Mouse (Mus musculus) bone marrow macrophage, adult 2 months (primary cell): ENCODE results near the gene Fstl5.

ENCODE experiments used
- CTCF ChIP-seq: IDR thresholded peaks from 2 replicates; pipeline ENCODE4 v1.5.1; 2012; ENCODE audit warnings: low read depth, mild to moderate bottlenecking, low read length, moderate library complexity
- POLR2A ChIP-seq: IDR thresholded peaks from 2 replicates; pipeline ENCODE4 v1.6.1; 2012; ENCODE audit warnings: mild to moderate bottlenecking, low read depth, low read length, borderline replicate concordance

GRCm38 (mm10) chr3:76292993-76293392 lies 218.9 kb downstream of the Fstl5 start:
- TF ChIP-seq CTCF (no peak), POLR2A (no peak)
